Mouse (Mus musculus): ENCODE measurements around the gene Kat8. TPM values are rescaled to one million over a fixed set of nuclear protein-coding genes. Genes with fewer than 3 reads are reported as not detected.
A peak's percentile ranks its signal among the peaks of the same experiment; 100 is the strongest.
"Not testable (repeated sequence)": the region's sequence is repeated elsewhere in the genome, so short reads cannot be mapped to it uniquely, and the experiment has no call there.

The Kat8 gene
- polyA plus RNA-seq, 1 experiment from 2014 or later, result 42.1 TPM

- H3K27ac ChIP-seq (ENCODE audit: low read depth, low read length), result no peak overlapping the region
- peak overlapping the region; percentile 75; the same call in 1 of the 2 replicates for H3K9ac ChIP-seq (ENCODE audit: low read depth, low read length)
- no peak for ATAC-seq
- H3K36me3 ChIP-seq (ENCODE audit: control insufficient read depth, insufficient read depth, low read length), result peaks cover 4% of the 10 kb centered on the region; the same call in 1 of the 2 replicates
- 85% methylated on average over 5 of the region's 5 CpGs for WGBS
- H3K9me3 ChIP-seq (ENCODE audit: control insufficient read depth, low read length), result no peaks in the 10 kb centered on the region
- H3K4me2 ChIP-seq (ENCODE audit: low read length), result peak overlapping the region; percentile 88
- H3K4me3 ChIP-seq (ENCODE audit: low read length), result peak overlapping the region; percentile 79
- H3K4me1 ChIP-seq (ENCODE audit: control insufficient read depth, insufficient read depth, low read depth, low read length), result peaks cover 7% of the 10 kb centered on the region
- no peaks in the 10 kb centered on the region for H3K27me3 ChIP-seq (replicated peaks; ENCODE audit: control insufficient read depth, insufficient read depth, low read length)
Observed at GRCm38 (mm10) chr7:127894480-127894879, 17.8 kb upstream of the Kat8 start.

- H3K9ac ChIP-seq (ENCODE audit: low read depth, low read length), result peak within 1 kb of the TSS; percentile 75
- no peaks in the 10 kb centered on the region for H3K36me3 ChIP-seq (ENCODE audit: control insufficient read depth, insufficient read depth, low read length)
- peak within 1 kb of the TSS; percentile 79 for H3K4me3 ChIP-seq (ENCODE audit: low read length)
- peak within 1 kb of the TSS; percentile 88 for H3K4me2 ChIP-seq (ENCODE audit: low read length)
- no peaks in the 10 kb centered on the region for H3K27me3 ChIP-seq (replicated peaks; ENCODE audit: control insufficient read depth, insufficient read depth, low read length)
- peak; percentile 98 for ATAC-seq
- no peaks in the 10 kb centered on the region for H3K9me3 ChIP-seq (ENCODE audit: control insufficient read depth, low read length)
- H3K4me1 ChIP-seq (ENCODE audit: control insufficient read depth, insufficient read depth, low read depth, low read length), result peaks cover 7% of the 10 kb centered on the region
- WGBS, result 0% methylated on average over 26 of the region's 26 CpGs
- peak within 1 kb of the TSS; percentile 80 for H3K27ac ChIP-seq (ENCODE audit: low read depth, low read length)
Observed at GRCm38 (mm10) chr7:127895442-127895841, 16.9 kb upstream of the Kat8 start, which contains the start of the genes Gm21974 and Vkorc1. Gene Gm21974, minus strand, starts transcription at chr7:127895454. Gene Vkorc1, minus strand, starts transcription at chr7:127895617.

DNA sequence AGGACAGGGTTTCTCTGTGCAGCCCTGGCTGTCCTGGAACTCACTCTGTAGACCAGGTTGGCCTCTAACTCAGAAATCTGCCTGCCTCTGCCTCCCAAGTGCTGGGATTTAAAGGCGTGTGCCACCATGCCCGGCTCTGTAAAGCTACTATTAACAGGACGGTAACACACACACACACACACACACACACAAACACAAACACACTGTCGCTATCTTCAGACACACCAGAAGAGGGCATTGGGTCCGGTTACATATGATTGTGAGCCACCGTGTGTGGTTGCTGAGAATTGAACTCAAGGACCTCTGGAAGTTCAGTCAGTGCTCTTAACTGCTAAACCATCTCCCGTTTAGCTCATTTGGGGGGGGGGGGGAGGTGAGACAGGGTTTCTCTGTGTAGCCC is 16.4 kb upstream of the Kat8 start:
- ATAC-seq, result peak; percentile 10
- not testable (repeated sequence) for H3K9me3 ChIP-seq (ENCODE audit: control insufficient read depth, low read length); H3K4me1 ChIP-seq (ENCODE audit: control insufficient read depth, insufficient read depth, low read depth, low read length); H3K27ac ChIP-seq (ENCODE audit: low read depth, low read length); H3K9ac ChIP-seq (ENCODE audit: low read depth, low read length); H3K36me3 ChIP-seq (ENCODE audit: control insufficient read depth, insufficient read depth, low read length); H3K27me3 ChIP-seq (replicated peaks; ENCODE audit: control insufficient read depth, insufficient read depth, low read length)
- Histone ChIP-seq H3K4me2 (ENCODE audit: low read length) (peak overlapping the region; percentile 88), H3K4me3 (ENCODE audit: low read length) (peak overlapping the region; percentile 79)
- 72% methylated on average over 7 of the region's 7 CpGs for WGBS

GRCm38 (mm10) chr7:127896384-127896783 is 15.9 kb upstream of the Kat8 start:
- Histone ChIP-seq H3K4me1 (ENCODE audit: control insufficient read depth, insufficient read depth, low read depth, low read length) (peaks cover 7% of the 10 kb centered on the region), H3K27ac (ENCODE audit: low read depth, low read length) (no peak overlapping the region), H3K36me3 (ENCODE audit: control insufficient read depth, insufficient read depth, low read length) (no peaks in the 10 kb centered on the region), H3K9me3 (ENCODE audit: control insufficient read depth, low read length) (no peaks in the 10 kb centered on the region), H3K4me2 (ENCODE audit: low read length) (no peak overlapping the region), H3K27me3 (replicated peaks; ENCODE audit: control insufficient read depth, insufficient read depth, low read length) (no peaks in the 10 kb centered on the region), H3K4me3 (ENCODE audit: low read length) (no peak overlapping the region), H3K9ac (ENCODE audit: low read depth, low read length) (no peak overlapping the region)
- ATAC-seq, result no peak
- WGBS, result 61% methylated on average over 13 of the region's 13 CpGs

- H3K4me3 ChIP-seq (ENCODE audit: low read length), result no peak overlapping the region
- no peak for ATAC-seq
- H3K4me2 ChIP-seq (ENCODE audit: low read length), result no peak overlapping the region
- H3K9ac ChIP-seq (ENCODE audit: low read depth, low read length), result no peak overlapping the region
- no peaks in the 10 kb centered on the region for H3K36me3 ChIP-seq (ENCODE audit: control insufficient read depth, insufficient read depth, low read length)
- no peaks in the 10 kb centered on the region for H3K27me3 ChIP-seq (replicated peaks; ENCODE audit: control insufficient read depth, insufficient read depth, low read length)
- H3K9me3 ChIP-seq (ENCODE audit: control insufficient read depth, low read length), result no peaks in the 10 kb centered on the region
- WGBS, result 90% methylated on average over 7 of the region's 7 CpGs
- no peak overlapping the region for H3K27ac ChIP-seq (ENCODE audit: low read depth, low read length)
- peaks cover 7% of the 10 kb centered on the region for H3K4me1 ChIP-seq (ENCODE audit: control insufficient read depth, insufficient read depth, low read depth, low read length)
Observed at GRCm38 (mm10) chr7:127897542-127897941, 14.8 kb upstream of the Kat8 start.

DNA sequence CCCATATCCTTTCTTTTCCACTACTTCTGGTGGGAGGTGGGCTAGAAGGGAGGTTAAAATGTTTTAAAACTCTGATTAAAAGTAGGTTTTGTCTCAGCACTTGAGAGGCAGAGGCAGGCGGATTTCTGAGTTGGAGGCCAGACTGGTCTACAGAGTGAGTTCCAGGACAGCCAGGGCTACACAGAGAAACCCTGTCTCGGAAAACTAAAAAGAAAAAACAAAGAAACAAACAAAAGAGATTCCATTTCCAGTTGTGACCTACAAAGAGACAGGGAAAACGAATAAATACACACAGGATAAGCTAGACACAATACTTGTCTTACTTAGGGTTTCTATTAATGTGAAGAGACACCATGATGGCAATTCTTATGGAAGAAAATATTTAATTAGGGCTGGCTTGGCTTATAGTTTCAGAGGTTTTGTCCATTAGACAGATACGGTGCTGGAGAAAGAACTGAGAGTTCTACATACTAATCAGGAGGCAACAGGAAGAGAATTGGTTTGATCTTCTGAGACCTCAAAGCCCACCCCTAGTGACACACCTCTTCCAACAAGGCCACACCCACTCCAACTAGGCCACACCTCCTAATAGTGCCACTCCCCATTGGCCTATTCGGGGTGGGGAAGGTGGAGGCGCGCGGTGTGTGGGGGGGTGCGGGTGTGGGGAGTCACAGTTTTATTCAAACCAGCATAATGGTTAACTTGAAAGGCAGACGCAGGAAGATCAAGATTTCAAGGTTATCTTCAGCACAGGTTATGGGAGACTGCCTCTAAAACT is 13.9 kb upstream of the Kat8 start:
- H3K9me3 ChIP-seq (ENCODE audit: control insufficient read depth, low read length), result no peaks in the 10 kb centered on the region
- no peak for ATAC-seq
- peaks cover 7% of the 10 kb centered on the region for H3K4me1 ChIP-seq (ENCODE audit: control insufficient read depth, insufficient read depth, low read depth, low read length)
- H3K9ac ChIP-seq (ENCODE audit: low read depth, low read length), result no peak overlapping the region
- 38% methylated on average over 10 of the region's 10 CpGs for WGBS
- H3K27me3 ChIP-seq (replicated peaks; ENCODE audit: control insufficient read depth, insufficient read depth, low read length), result no peaks in the 10 kb centered on the region
- H3K27ac ChIP-seq (ENCODE audit: low read depth, low read length), result no peak overlapping the region
- no peaks in the 10 kb centered on the region for H3K36me3 ChIP-seq (ENCODE audit: control insufficient read depth, insufficient read depth, low read length)
- H3K4me2 ChIP-seq (ENCODE audit: low read length), result no peak overlapping the region
- H3K4me3 ChIP-seq (ENCODE audit: low read length), result no peak overlapping the region

DNA sequence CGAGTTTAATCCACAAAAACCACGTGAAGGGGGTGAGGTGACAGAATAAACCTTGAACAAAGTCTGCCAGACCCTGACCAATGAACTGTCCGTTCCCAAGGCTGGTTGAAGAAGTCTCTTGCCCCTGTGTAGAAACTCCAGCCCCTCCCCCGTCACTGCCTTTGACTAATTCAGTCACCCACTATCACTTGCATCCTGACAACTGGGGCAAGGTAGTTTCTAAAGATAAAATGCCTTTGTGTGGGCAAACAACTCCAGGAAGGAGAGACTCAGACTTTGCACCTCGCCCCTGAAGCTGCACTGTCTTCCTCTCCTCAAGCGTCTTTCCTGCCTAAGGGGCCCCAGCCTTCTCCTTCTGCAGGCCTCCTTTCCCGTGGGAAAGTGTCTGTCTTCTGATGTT is 12.3 kb upstream of the Kat8 start:
- Histone ChIP-seq H3K4me1 (ENCODE audit: control insufficient read depth, insufficient read depth, low read depth, low read length) (peaks cover 6% of the 10 kb centered on the region), H3K36me3 (ENCODE audit: control insufficient read depth, insufficient read depth, low read length) (no peaks in the 10 kb centered on the region), H3K4me3 (ENCODE audit: low read length) (no peak overlapping the region), H3K27me3 (replicated peaks; ENCODE audit: control insufficient read depth, insufficient read depth, low read length) (no peaks in the 10 kb centered on the region), H3K9me3 (ENCODE audit: control insufficient read depth, low read length) (no peaks in the 10 kb centered on the region), H3K9ac (ENCODE audit: low read depth, low read length) (no peak overlapping the region), H3K4me2 (ENCODE audit: low read length) (no peak overlapping the region), H3K27ac (ENCODE audit: low read depth, low read length) (no peak overlapping the region)
- no peak for ATAC-seq
- 52% methylated on average over 7 of the region's 7 CpGs for WGBS

GRCm38 (mm10) chr7:127901772-127902171 is 10.5 kb upstream of the Kat8 start:
- no peak overlapping the region for H3K9ac ChIP-seq (ENCODE audit: low read depth, low read length)
- no peaks in the 10 kb centered on the region for H3K27me3 ChIP-seq (replicated peaks; ENCODE audit: control insufficient read depth, insufficient read depth, low read length)
- H3K4me2 ChIP-seq (ENCODE audit: low read length), result no peak overlapping the region
- H3K4me3 ChIP-seq (ENCODE audit: low read length), result no peak overlapping the region
- no peaks in the 10 kb centered on the region for H3K36me3 ChIP-seq (ENCODE audit: control insufficient read depth, insufficient read depth, low read length)
- no peak for ATAC-seq
- no peaks in the 10 kb centered on the region for H3K9me3 ChIP-seq (ENCODE audit: control insufficient read depth, low read length)
- peaks cover 9% of the 10 kb centered on the region for H3K4me1 ChIP-seq (ENCODE audit: control insufficient read depth, insufficient read depth, low read depth, low read length)
- H3K27ac ChIP-seq (ENCODE audit: low read depth, low read length), result no peak overlapping the region
- 78% methylated on average over 2 of the region's 2 CpGs for WGBS

GRCm38 (mm10) chr7:127903971-127904796 is 8.1 kb upstream of the Kat8 start, which contains the start of gene Bckdk:
Gene Bckdk, plus strand, starts transcription at chr7:127904082.
- Histone ChIP-seq H3K4me3 (ENCODE audit: low read length) (peak within 1 kb of the TSS; percentile 69), H3K36me3 (ENCODE audit: control insufficient read depth, insufficient read depth, low read length) (peaks cover 22% of the 10 kb centered on the region), H3K9ac (ENCODE audit: low read depth, low read length) (peak within 1 kb of the TSS; percentile 83), H3K27me3 (replicated peaks; ENCODE audit: control insufficient read depth, insufficient read depth, low read length) (no peaks in the 10 kb centered on the region), H3K4me2 (ENCODE audit: low read length) (peak within 1 kb of the TSS; percentile 59), H3K4me1 (ENCODE audit: control insufficient read depth, insufficient read depth, low read depth, low read length) (peaks cover 9% of the 10 kb centered on the region), H3K27ac (ENCODE audit: low read depth, low read length) (peak within 1 kb of the TSS; percentile 88), H3K9me3 (ENCODE audit: control insufficient read depth, low read length) (no peaks in the 10 kb centered on the region)
- peak; percentile 95 for ATAC-seq
- WGBS, result 9% methylated on average over 31 of the region's 38 CpGs
